8 mouse cellular contexts compared by ENCODE assay signal in genomic region chr3:126998008-126998741, GRCm38 (mm10).
DNase-seq lines count a peak whose midpoint lies in the region; ATAC-seq lines count a peak whose summit lies in the region.

No protein-coding gene starts in this region.

- no peaks in the 10 kb centered on the region for H3K9me3 ChIP-seq in embryonic facial prominence, embryonic 13.5 days
- no peaks in the 10 kb centered on the region for H3K9me3 ChIP-seq in heart, embryonic 10.5 days
- no peaks in the 10 kb centered on the region for H3K9me3 ChIP-seq in stomach, embryonic 14.5 days (ENCODE audit: control insufficient read depth, low read depth, low read length)

- no peaks in the 10 kb centered on the region for H3K27me3 ChIP-seq in embryonic facial prominence, embryonic 13.5 days
- no peaks in the 10 kb centered on the region for H3K27me3 ChIP-seq in heart, embryonic 10.5 days (ENCODE audit: insufficient read depth, poor library complexity, severe bottlenecking)
- H3K27me3 ChIP-seq in stomach, embryonic 14.5 days (ENCODE audit: control insufficient read depth, insufficient read depth, low read length) = no peaks in the 10 kb centered on the region

- H3K27ac ChIP-seq in embryonic facial prominence, embryonic 13.5 days = peak overlapping the region; percentile 85
- peak overlapping the region; percentile 31; the same call in 1 of the 2 replicates for H3K27ac ChIP-seq in heart, embryonic 10.5 days
- peak overlapping the region; percentile 86 for H3K27ac ChIP-seq in stomach, embryonic 14.5 days (ENCODE audit: low read length)

- DNase-seq in ovary, postnatal 10 days (ENCODE audit: low spot score) = peak; percentile 10
- DNase-seq in ovary, adult 18-20 months (ENCODE audit: low spot score) = no peak
- no peak for DNase-seq in heart, embryonic 10.5 days (ENCODE audit: low spot score)
- DNase-seq in layer of hippocampus, adult 9-11 months = peak; percentile 64
- peak; percentile 23 for DNase-seq in lung, postnatal 25 days (ENCODE audit: low spot score)
- DNase-seq in adrenal gland, adult (ENCODE audit: inconsistent age in 2 of 2, low spot score in 1 of 2) = no peak

- H3K4me1 ChIP-seq in embryonic facial prominence, embryonic 13.5 days = peaks cover 24% of the 10 kb centered on the region
- H3K4me1 ChIP-seq in heart, embryonic 10.5 days = peaks cover 12% of the 10 kb centered on the region
- 0 out of 2 replicates have a peak, but pooled peaks cover 15% of the 10 kb centered on the region for H3K4me1 ChIP-seq in stomach, embryonic 14.5 days (ENCODE audit: control insufficient read depth, insufficient read depth, low read length)

- 8% methylated on average over 12 of the region's 12 CpGs for WGBS in embryonic facial prominence, embryonic 13.5 days
- WGBS in heart, embryonic 10.5 days = 13% methylated on average over 12 of the region's 12 CpGs
- WGBS in stomach, embryonic 14.5 days = 13% methylated on average over 12 of the region's 12 CpGs

- peak overlapping the region; percentile 38 for H3K4me3 ChIP-seq in embryonic facial prominence, embryonic 13.5 days
- peak overlapping the region; percentile 45 for H3K4me3 ChIP-seq in heart, embryonic 10.5 days
- peak overlapping the region; percentile 24; the same call in 1 of the 2 replicates for H3K4me3 ChIP-seq in stomach, embryonic 14.5 days (ENCODE audit: low read depth, low read length)

- H3K9ac ChIP-seq in embryonic facial prominence, embryonic 13.5 days = peak overlapping the region; percentile 67
- peak overlapping the region; percentile 21 for H3K9ac ChIP-seq in stomach, embryonic 14.5 days (replicated peaks; ENCODE audit: low read depth, low read length)

- ATAC-seq in embryonic facial prominence, embryonic 13.5 days (ENCODE audit: insufficient number of reproducible peaks, insufficient read depth, low FRiP score, low TSS enrichment, low read depth) = peak; percentile 65
- ATAC-seq in stomach, embryonic 14.5 days (ENCODE audit: insufficient number of reproducible peaks, insufficient read depth, low FRiP score, low read depth) = peak; percentile 80

- no peaks in the 10 kb centered on the region for H3K36me3 ChIP-seq in embryonic facial prominence, embryonic 13.5 days
- H3K36me3 ChIP-seq in heart, embryonic 10.5 days = no peaks in the 10 kb centered on the region
- no peaks in the 10 kb centered on the region for H3K36me3 ChIP-seq in stomach, embryonic 14.5 days (ENCODE audit: control insufficient read depth, insufficient read depth, low read length)

- H3K4me2 ChIP-seq in embryonic facial prominence, embryonic 13.5 days = peak overlapping the region; percentile 66
- H3K4me2 ChIP-seq in stomach, embryonic 14.5 days (replicated peaks; ENCODE audit: low read depth, low read length) = peak overlapping the region; percentile 47

Comparison
In these comparisons a context has a peak if more than half of its experiments do, and no peak if none do; other contexts are left out.
1. DNase-seq: peak in ovary, postnatal 10 days (single experiment), layer of hippocampus, adult 9-11 months (single experiment) and lung, postnatal 25 days (single experiment); none in ovary, adult 18-20 months (single experiment), heart, embryonic 10.5 days (single experiment) and adrenal gland, adult (0 of 2).
2. H3K27ac ChIP-seq: peak in every context shown above with its lines; median percentile 86 in stomach, embryonic 14.5 days; 85 in embryonic facial prominence, embryonic 13.5 days; 31 in heart, embryonic 10.5 days.
3. Peak in every context shown above with its lines, with median percentiles within 50 percentile points of each other: H3K4me3 ChIP-seq.